Mouse (Mus musculus) hindbrain, embryonic 14.5 days (tissue): ENCODE data around the gene Btbd10. TPM values are rescaled to one million over a fixed set of nuclear protein-coding genes. Genes with fewer than 3 reads are reported as not detected.
A peak's percentile ranks its signal among the peaks of the same experiment; 100 is the strongest.

Experiments
- ATAC-seq: fragments of 200-750 bp; cut with Nextera tagmentation; 2 replicates; pipeline ENCODE4 v1.8.0; 2017; ENCODE audit warnings: moderate number of reproducible peaks, mild to moderate bottlenecking, moderate TSS enrichment, moderate library complexity; ENCODE audit not compliant: low FRiP score
- DNase-seq: peaks from one replicate; pipeline ENCODE4 v3.0.0-alpha.2; 2015; ENCODE audit warnings: low spot score
- H3K27ac ChIP-seq: fragments of 300-500 bp; sonication (generic); 2 replicates; pipeline ENCODE4 v1.5.1; 2014; ENCODE audit warnings: mild to moderate bottlenecking, moderate library complexity
- H3K27me3 ChIP-seq: fragments of 300-500 bp; sonication (generic); 2 replicates; pipeline ENCODE4 v1.6.1; 2014; ENCODE audit warnings: mild to moderate bottlenecking, low read length, mixed read lengths; ENCODE audit not compliant: control insufficient read depth, insufficient read depth
- H3K36me3 ChIP-seq: fragments of 300-500 bp; sonication (generic); replicated peaks from 2 replicates; pipeline ENCODE4 v1.6.1; 2014; ENCODE audit not compliant: control insufficient read depth, insufficient read depth
- H3K4me1 ChIP-seq: fragments of 300-500 bp; sonication (generic); replicated peaks from 2 replicates; pipeline ENCODE4 v1.6.1; 2014; ENCODE audit warnings: antibody characterized with exemption, low read length, mixed read lengths; ENCODE audit not compliant: control insufficient read depth, insufficient read depth
- H3K4me2 ChIP-seq: fragments of 300-500 bp; sonication (generic); replicated peaks from 2 replicates; pipeline ENCODE4 v1.6.1; 2014; ENCODE audit warnings: mild to moderate bottlenecking, moderate library complexity
- H3K4me3 ChIP-seq: fragments of 300-500 bp; sonication (generic); replicated peaks from 2 replicates; pipeline ENCODE4 v1.5.1; 2014; ENCODE audit warnings: mild to moderate bottlenecking, low read length
- H3K9ac ChIP-seq: fragments of 300-500 bp; sonication (generic); 2 replicates; pipeline ENCODE4 v1.6.1; 2014
- H3K9me3 ChIP-seq: fragments of 300-500 bp; sonication (generic); 2 replicates; pipeline ENCODE4 v1.6.1; 2016; ENCODE audit warnings: low read length; ENCODE audit not compliant: control insufficient read depth
- WGBS: fragments of 180-500 bp; shearing (Covaris S2); extraction: QIAGEN DNeasy Blood & Tissue Kit; methylation state at CpG from one replicate; pipeline ENCODE4 v1.1.7; 2014; 5-methylcytosine and 5-hydroxymethylcytosine counted together
- polyA plus RNA-seq: library from polyadenylated mRNA; unstranded; fragments of >200 nt; fragmentation: Nextera tagmentation; extraction: Ambion mirVana; gene quantifications from 2 replicates; pipeline ENCODE4 v1.2.1, GENCODE M21; 2014

The Btbd10 gene
- polyA plus RNA-seq, 1 experiment from 2014 or later = 81.8 TPM

DNA sequence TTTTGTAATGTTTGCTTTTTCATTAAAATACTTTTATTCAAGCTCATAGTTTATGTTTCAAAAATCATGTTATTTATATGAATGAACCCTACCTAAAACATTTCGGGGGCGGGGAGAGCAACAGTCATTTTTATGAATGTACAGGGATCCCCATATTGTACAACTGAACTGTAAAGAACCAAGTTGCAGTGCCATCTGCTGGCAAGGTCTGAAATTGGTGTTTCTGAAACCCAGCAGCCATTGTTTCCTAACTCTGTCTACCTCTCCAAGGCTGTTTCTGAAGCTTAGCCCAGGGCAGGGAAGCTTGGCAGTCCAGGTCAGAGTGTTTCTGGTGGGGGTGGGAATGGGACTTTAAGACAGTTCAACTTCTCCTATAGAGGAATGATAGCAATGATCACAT is 57.4 kb downstream of the Btbd10 start:
- H3K4me2 ChIP-seq = no peak overlapping the region
- 25% methylated on average over 2 of the region's 2 CpGs for WGBS
- H3K9me3 ChIP-seq = no peaks in the 10 kb centered on the region

GRCm38 (mm10) chr7:113310136-113310535 is 59.1 kb downstream of the Btbd10 start:
- Histone ChIP-seq H3K27me3 (no peaks in the 10 kb centered on the region), H3K4me1 (0 out of 2 replicates have a peak, but pooled peaks cover 3% of the 10 kb centered on the region), H3K4me2 (no peak overlapping the region), H3K4me3 (no peak overlapping the region), H3K27ac (no peak overlapping the region), H3K9ac (no peak overlapping the region), H3K36me3 (peaks cover 24% of the 10 kb centered on the region), H3K9me3 (no peaks in the 10 kb centered on the region)
- WGBS = 46% methylated on average over 3 of the region's 3 CpGs
- no peak for ATAC-seq
- DNase-seq = no peak

More for the DNA sequence above, 57.4 kb downstream of the Btbd10 start:
- ATAC-seq (peak; percentile 55; the same call in 1 of the 2 replicates), DNase-seq (peak; percentile 86)
- Histone ChIP-seq H3K27me3 (no peaks in the 10 kb centered on the region), H3K4me3 (no peak overlapping the region), H3K9ac (no peak overlapping the region), H3K36me3 (peaks cover 32% of the 10 kb centered on the region), H3K4me1 (0 out of 2 replicates have a peak, but pooled peaks cover 3% of the 10 kb centered on the region), H3K27ac (no peak overlapping the region)

- 93% methylated on average over 4 of the region's 4 CpGs for WGBS
- no peak overlapping the region for H3K4me3 ChIP-seq
- DNase-seq = no peak
- no peak overlapping the region for H3K4me2 ChIP-seq
- no peak overlapping the region for H3K9ac ChIP-seq
- H3K27ac ChIP-seq = no peak overlapping the region
- H3K9me3 ChIP-seq = no peaks in the 10 kb centered on the region
- H3K27me3 ChIP-seq = no peaks in the 10 kb centered on the region
- no peak for ATAC-seq
- H3K4me1 ChIP-seq = peaks cover 9% of the 10 kb centered on the region; the same call in 1 of the 2 replicates
- H3K36me3 ChIP-seq = peaks cover 5% of the 10 kb centered on the region; the same call in 1 of the 2 replicates
These were observed 71.4 kb downstream of the Btbd10 start for GRCm38 (mm10) chr7:113297813-113298212.

DNA sequence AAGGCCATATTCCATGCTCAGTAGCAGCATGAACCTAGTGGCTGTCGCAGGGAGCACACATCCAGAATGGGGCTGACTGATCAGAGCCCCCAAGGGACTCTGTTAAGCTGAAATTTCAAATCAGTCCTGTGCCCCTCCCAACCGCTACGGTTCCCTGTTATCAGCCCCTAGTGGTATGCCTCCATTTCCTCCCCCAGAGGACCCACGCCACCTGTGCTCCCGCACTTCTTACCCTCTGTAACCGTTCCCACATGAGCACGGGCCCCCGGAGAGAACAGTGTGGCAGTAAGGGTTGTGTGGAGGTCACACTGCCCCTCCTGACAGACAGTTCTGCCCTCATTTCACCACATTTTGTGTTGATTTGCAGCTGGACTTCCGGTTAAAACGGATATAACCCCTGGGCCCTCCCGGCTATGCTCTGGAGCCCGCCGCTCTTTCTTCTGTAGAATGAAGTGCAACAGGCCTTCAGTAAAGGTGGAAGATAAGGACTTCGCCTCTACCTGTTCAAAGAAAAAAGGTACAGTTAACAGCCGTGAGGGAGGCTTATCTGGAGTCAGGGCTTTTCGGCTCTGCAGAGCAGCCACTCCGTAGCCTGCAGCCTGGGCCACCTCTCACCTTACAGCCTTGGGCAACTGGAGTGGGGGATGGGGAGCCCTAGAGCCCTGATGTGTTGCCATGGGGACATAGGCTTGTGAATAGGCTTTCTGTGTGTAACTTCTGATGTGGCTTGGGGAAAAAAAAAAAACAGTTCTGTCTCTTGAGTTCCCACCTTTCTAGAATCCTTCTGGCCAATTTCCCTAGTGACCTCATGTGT is 73.9 kb downstream of the Btbd10 start:
- Histone ChIP-seq H3K4me2 (no peak overlapping the region), H3K9ac (no peak overlapping the region), H3K4me3 (no peak overlapping the region), H3K36me3 (peaks cover 5% of the 10 kb centered on the region; the same call in 1 of the 2 replicates), H3K4me1 (peaks cover 9% of the 10 kb centered on the region; the same call in 1 of the 2 replicates), H3K9me3 (no peaks in the 10 kb centered on the region), H3K27me3 (no peaks in the 10 kb centered on the region), H3K27ac (no peak overlapping the region)
- DNase-seq = no peak
- WGBS = 40% methylated on average over 17 of the region's 17 CpGs
- ATAC-seq = peak; percentile 14; the same call in 1 of the 2 replicates

- ATAC-seq (no peak), DNase-seq (no peak)
- no peaks in the 10 kb centered on the region for H3K9me3 ChIP-seq
- H3K36me3 ChIP-seq = peaks cover 5% of the 10 kb centered on the region; the same call in 1 of the 2 replicates
- no peak overlapping the region for H3K4me3 ChIP-seq
- no peaks in the 10 kb centered on the region for H3K27me3 ChIP-seq
- peaks cover 9% of the 10 kb centered on the region; the same call in 1 of the 2 replicates for H3K4me1 ChIP-seq
- WGBS = 94% methylated on average over 6 of the region's 6 CpGs
- H3K9ac ChIP-seq = no peak overlapping the region
- no peak overlapping the region for H3K4me2 ChIP-seq
- H3K27ac ChIP-seq = no peak overlapping the region
These were observed 74.6 kb downstream of the Btbd10 start for GRCm38 (mm10) chr7:113294598-113294997.

DNA sequence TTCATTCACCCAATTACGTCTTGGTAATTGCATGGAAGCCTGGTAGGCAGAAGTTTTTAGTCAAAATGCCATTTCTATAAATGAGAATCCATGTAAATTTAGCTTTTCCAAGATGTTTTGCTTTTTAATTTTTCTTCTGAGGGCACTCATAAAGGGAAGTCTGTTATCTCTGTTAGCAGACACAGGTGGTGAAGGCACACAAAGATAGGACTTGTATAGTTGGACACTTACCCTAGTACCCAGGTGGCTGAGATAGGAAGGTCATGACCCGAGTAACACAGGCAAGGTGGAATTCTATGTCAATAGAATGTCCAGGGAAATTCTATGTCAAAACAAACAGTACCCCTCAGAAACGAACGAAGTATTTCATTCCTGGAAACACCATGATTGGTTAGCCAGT is 77.0 kb downstream of the Btbd10 start:
- H3K36me3 ChIP-seq = peaks cover 5% of the 10 kb centered on the region
- H3K27me3 ChIP-seq = no peaks in the 10 kb centered on the region
- no peak overlapping the region for H3K27ac ChIP-seq
- H3K4me3 ChIP-seq = no peak overlapping the region
- no peaks in the 10 kb centered on the region for H3K9me3 ChIP-seq
- ATAC-seq (no peak), DNase-seq (no peak)
- 92% methylated on average over 4 of the region's 4 CpGs for WGBS
- H3K4me1 ChIP-seq = peaks cover 9% of the 10 kb centered on the region; the same call in 1 of the 2 replicates
- H3K4me2 ChIP-seq = no peak overlapping the region
- H3K9ac ChIP-seq = no peak overlapping the region

DNA sequence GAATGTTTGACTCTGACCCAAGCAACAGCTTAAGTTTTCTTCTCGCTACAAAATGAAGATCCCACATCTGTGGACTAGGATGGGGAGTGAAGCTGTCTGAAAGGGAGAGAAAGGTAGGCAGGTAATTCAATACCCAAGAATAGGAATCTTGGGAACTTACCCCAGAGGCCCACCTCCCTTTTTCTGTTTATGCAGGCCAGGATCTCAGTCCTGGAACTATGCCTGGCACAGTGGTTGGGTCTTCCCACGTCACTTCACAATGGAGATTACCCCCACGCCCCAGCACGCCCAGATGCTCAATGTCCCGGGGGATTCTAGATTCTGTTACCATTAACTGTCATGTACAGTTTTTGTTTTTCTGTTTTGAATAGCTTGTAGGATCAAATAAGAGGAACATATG is 77.5 kb downstream of the Btbd10 start:
- H3K4me2 ChIP-seq = no peak overlapping the region
- peaks cover 5% of the 10 kb centered on the region for H3K36me3 ChIP-seq
- WGBS = 86% methylated on average over 5 of the region's 5 CpGs
- no peak overlapping the region for H3K27ac ChIP-seq
- H3K27me3 ChIP-seq = no peaks in the 10 kb centered on the region
- peaks cover 9% of the 10 kb centered on the region; the same call in 1 of the 2 replicates for H3K4me1 ChIP-seq
- H3K4me3 ChIP-seq = no peak overlapping the region
- ATAC-seq (no peak), DNase-seq (no peak)
- no peak overlapping the region for H3K9ac ChIP-seq
- no peaks in the 10 kb centered on the region for H3K9me3 ChIP-seq

- peaks cover 14% of the 10 kb centered on the region for H3K36me3 ChIP-seq
- DNase-seq (no peak), ATAC-seq (no peak)
- no peaks in the 10 kb centered on the region for H3K4me1 ChIP-seq
- H3K9ac ChIP-seq = no peak overlapping the region
- 78% methylated on average over 1 of the region's 1 CpGs for WGBS
- H3K27me3 ChIP-seq = no peaks in the 10 kb centered on the region
- H3K4me2 ChIP-seq = no peak overlapping the region
- H3K4me3 ChIP-seq = no peak overlapping the region
- no peaks in the 10 kb centered on the region for H3K9me3 ChIP-seq
- H3K27ac ChIP-seq = no peak overlapping the region
These were observed 80.0 kb downstream of the Btbd10 start for GRCm38 (mm10) chr7:113289211-113289610.

DNA sequence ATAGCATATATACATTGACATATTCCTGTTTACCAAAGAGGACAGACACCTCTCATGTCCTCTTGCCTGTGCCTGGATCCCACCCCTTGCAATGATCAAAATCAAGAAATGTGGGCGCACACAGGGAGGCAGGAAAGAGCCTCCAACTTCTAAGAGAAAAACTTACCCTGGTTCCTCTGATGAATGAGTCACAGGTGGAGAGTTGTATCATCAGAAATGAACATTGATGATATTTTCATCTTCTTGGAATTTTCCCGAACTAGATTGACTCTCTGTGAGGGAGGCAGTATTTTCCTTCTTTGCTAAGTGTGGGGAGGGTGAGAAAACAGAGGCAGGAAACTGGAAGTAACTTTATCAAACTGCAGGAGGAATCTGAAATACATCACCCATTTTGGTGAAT is 83.8 kb downstream of the Btbd10 start:
- DNase-seq = no peak
- H3K27ac ChIP-seq = no peak overlapping the region
- no peak overlapping the region for H3K4me3 ChIP-seq
- H3K9ac ChIP-seq = no peak overlapping the region
- WGBS = 92% methylated on average over 2 of the region's 2 CpGs
- H3K36me3 ChIP-seq = peaks cover 18% of the 10 kb centered on the region; the same call in 1 of the 2 replicates
- no peak overlapping the region for H3K4me2 ChIP-seq
- H3K4me1 ChIP-seq = no peaks in the 10 kb centered on the region
- no peak for ATAC-seq
- H3K27me3 ChIP-seq = no peaks in the 10 kb centered on the region
- no peaks in the 10 kb centered on the region for H3K9me3 ChIP-seq
